Mouse (Mus musculus): ENCODE data around the gene Slc4a4.

DNA sequence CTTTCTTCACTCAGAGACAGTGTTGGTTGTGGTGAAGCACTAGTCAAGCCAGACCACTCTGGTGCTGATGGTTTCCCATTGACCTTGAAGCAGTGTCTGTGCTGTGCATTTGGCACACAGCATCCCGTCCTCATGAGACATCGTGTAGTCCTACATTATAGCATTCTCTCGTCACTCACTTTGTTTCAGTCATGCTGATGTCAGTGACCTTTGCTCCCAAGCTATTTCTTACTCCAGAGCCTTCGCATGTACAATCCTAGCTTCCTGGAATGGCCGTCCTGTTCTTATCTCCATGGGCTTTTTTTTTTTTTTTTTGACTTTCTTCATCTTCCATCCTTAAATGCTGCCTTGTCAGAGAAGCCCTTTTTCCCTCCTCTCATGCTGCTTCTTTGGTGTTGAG is 71.1 kb downstream of the Slc4a4 start:
- TF ChIP-seq CTCF (IDR thresholded peaks at IDR 0.05; ENCODE audit: insufficient read depth, low read depth, low read length) (no peak), POLR2A (IDR thresholded peaks at IDR 0.05; ENCODE audit: insufficient read depth, low read depth, low read length) (no peak)

Data from olfactory bulb, adult 2 months (tissue).